Mouse (Mus musculus): Measurements from ENCODE around the gene Elof1.

GRCm38 (mm10) chr9:22089986-22090385 lies 27.0 kb downstream of the Elof1 start:
- TF ChIP-seq CTCF (IDR thresholded peaks at IDR 0.05; ENCODE audit: low read depth) = no peak
- no peak for TF ChIP-seq EP300 (IDR thresholded peaks at IDR 0.05; ENCODE audit: low read depth)
